Mouse (Mus musculus) embryo, embryonic 11 days (tissue): Measurements from ENCODE around the gene Ssh1.

Source experiments
- DNase-seq: peaks from one replicate; pipeline ENCODE4 v3.0.0-alpha.2; 2015

Ssh1 gene

GRCm38 (mm10) chr5:113929526-113929925 is 64.2 kb downstream of the Ssh1 start:
- no peak for DNase-seq

GRCm38 (mm10) chr5:113924608-113925007 is 69.1 kb downstream of the Ssh1 start:
- no peak for DNase-seq

- DNase-seq = peak; percentile 59
These were observed 72.2 kb downstream of the Ssh1 start for GRCm38 (mm10) chr5:113921310-113922166.

GRCm38 (mm10) chr5:113919060-113919459 is 74.6 kb downstream of the Ssh1 start:
- no peak for DNase-seq

- DNase-seq = no peak
These were observed 75.0 kb downstream of the Ssh1 start for GRCm38 (mm10) chr5:113918654-113919053.

- DNase-seq = no peak
These were observed 83.0 kb downstream of the Ssh1 start for GRCm38 (mm10) chr5:113910705-113911104.

GRCm38 (mm10) chr5:113910065-113910701 is 83.5 kb downstream of the Ssh1 start:
- DNase-seq = no peak

GRCm38 (mm10) chr5:113908592-113909441 is 84.9 kb downstream of the Ssh1 start, which contains the start of gene Coro1c:
Gene Coro1c, minus strand, starts transcription at chr5:113908758.
- DNase-seq = peak; percentile 98

- peak; percentile 77 for DNase-seq
These were observed 85.7 kb downstream of the Ssh1 start for GRCm38 (mm10) chr5:113907786-113908567.

GRCm38 (mm10) chr5:113906958-113907735 is 86.5 kb downstream of the Ssh1 start:
- no peak for DNase-seq

GRCm38 (mm10) chr5:113904987-113905386 is 88.7 kb downstream of the Ssh1 start:
- DNase-seq = no peak

- no peak for DNase-seq
These were observed 90.7 kb downstream of the Ssh1 start for GRCm38 (mm10) chr5:113902983-113903382.

- no peak for DNase-seq
These were observed 91.7 kb downstream of the Ssh1 start for GRCm38 (mm10) chr5:113902017-113902416.

GRCm38 (mm10) chr5:113901074-113901571 is 92.6 kb downstream of the Ssh1 start:
- no peak for DNase-seq

- DNase-seq = no peak
These were observed 94.2 kb downstream of the Ssh1 start for GRCm38 (mm10) chr5:113899543-113899942.

GRCm38 (mm10) chr5:113892005-113892404 is 101.7 kb downstream of the Ssh1 start:
- DNase-seq = no peak

GRCm38 (mm10) chr5:113890874-113891273 is 102.8 kb downstream of the Ssh1 start:
- DNase-seq = no peak

- no peak for DNase-seq
These were observed 103.8 kb downstream of the Ssh1 start for GRCm38 (mm10) chr5:113889912-113890311.

GRCm38 (mm10) chr5:113889181-113889906 is 104.3 kb downstream of the Ssh1 start:
- DNase-seq = peak; percentile 45

GRCm38 (mm10) chr5:113888186-113888795 is 105.4 kb downstream of the Ssh1 start:
- DNase-seq = no peak
